Mouse (Mus musculus) cerebellum, adult 2 months (tissue): Measurements from ENCODE around the gene Ccr4.

Source experiments
- CTCF ChIP-seq: fragments of 200-500 bp; IDR thresholded peaks from 2 replicates; pipeline ENCODE4 v1.5.1; 2011; ENCODE audit warnings: low read depth, mild to moderate bottlenecking, control low read depth, low read length, moderate library complexity, borderline replicate concordance; ENCODE audit not compliant: insufficient read depth
- POLR2A ChIP-seq: fragments of 200-500 bp; IDR thresholded peaks from 2 replicates; pipeline ENCODE4 v1.6.1; 2011; ENCODE audit warnings: low read length, control low read depth, borderline replicate concordance; ENCODE audit not compliant: insufficient read depth

DNA sequence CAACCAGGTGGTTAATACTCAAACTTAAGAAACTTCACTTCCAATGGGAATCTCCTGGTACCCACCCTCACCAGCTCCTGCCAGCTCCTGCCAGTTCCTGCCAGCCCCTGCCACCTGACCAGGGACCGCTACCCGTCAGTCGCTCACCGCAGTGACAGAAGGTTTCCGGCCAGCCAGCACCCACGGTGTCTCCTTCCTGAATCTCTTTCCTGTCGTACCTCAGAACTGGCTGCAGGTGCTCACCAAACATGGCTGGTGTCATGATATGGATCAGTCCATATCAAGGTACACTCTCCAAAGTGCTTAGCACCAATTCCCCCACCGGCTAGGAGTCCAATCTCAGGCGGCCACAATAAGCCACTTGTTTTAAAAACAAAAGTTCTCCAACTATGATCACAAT, 5.1 kb upstream of the Ccr4 start:
- TF ChIP-seq POLR2A (no peak), CTCF (no peak)
